Mouse (Mus musculus) liver, postnatal 0 days (tissue): ENCODE measurements around the gene Hltf. TPM values are rescaled to one million over a fixed set of nuclear protein-coding genes. Genes with fewer than 3 reads are reported as not detected.

Experiments
- ATAC-seq: fragments of 200-750 bp; cut with Nextera tagmentation; 2 replicates; pipeline ENCODE4 v1.8.0; 2017; ENCODE audit warnings: mild to moderate bottlenecking, moderate library complexity
- DNase-seq: peaks from one replicate; pipeline ENCODE4 v3.0.0-alpha.2; 2016
- H3K27ac ChIP-seq: fragments of 300-500 bp; sonication (generic); 2 replicates; pipeline ENCODE4 v1.5.1; 2014; ENCODE audit warnings: antibody characterized with exemption, moderate library complexity, mild to moderate bottlenecking, low read depth
- H3K27me3 ChIP-seq: fragments of 300-500 bp; sonication (generic); 2 replicates; pipeline ENCODE4 v1.6.1; 2014; ENCODE audit warnings: low read length, control low read depth, mixed read lengths; ENCODE audit not compliant: insufficient read depth
- H3K36me3 ChIP-seq: fragments of 300-500 bp; sonication (generic); replicated peaks from 2 replicates; pipeline ENCODE4 v1.6.1; 2014; ENCODE audit warnings: mild to moderate bottlenecking, control low read depth, low read length, moderate library complexity, mixed read lengths; ENCODE audit not compliant: insufficient read depth
- H3K4me1 ChIP-seq: fragments of 300-500 bp; sonication (generic); 2 replicates; pipeline ENCODE4 v1.6.1; 2014; ENCODE audit warnings: antibody characterized with exemption, mild to moderate bottlenecking, control low read depth; ENCODE audit not compliant: insufficient read depth
- H3K4me2 ChIP-seq: fragments of 300-500 bp; sonication (generic); 2 replicates; pipeline ENCODE4 v1.6.1; 2014; ENCODE audit warnings: low read depth, mild to moderate bottlenecking, low read length, moderate library complexity, mixed read lengths
- H3K4me3 ChIP-seq: fragments of 300-500 bp; sonication (generic); 2 replicates; pipeline ENCODE4 v1.5.1; 2014; ENCODE audit warnings: low read depth, low read length
- H3K9ac ChIP-seq: fragments of 300-500 bp; sonication (generic); replicated peaks from 2 replicates; pipeline ENCODE4 v1.6.1; 2014; ENCODE audit warnings: mild to moderate bottlenecking, moderate library complexity
- H3K9me3 ChIP-seq: fragments of 300-500 bp; sonication (generic); 2 replicates; pipeline ENCODE4 v1.6.1; 2016; ENCODE audit warnings: mild to moderate bottlenecking, control low read depth, low read length, mixed read lengths
- CTCF ChIP-seq: sonication (generic); IDR thresholded peaks from 2 replicates; pipeline ENCODE4 v1.5.1; 2016; ENCODE audit warnings: antibody characterized with exemption, low read depth
- EP300 ChIP-seq: IDR thresholded peaks from 2 replicates; pipeline ENCODE4 v1.6.1; 2016; ENCODE audit warnings: antibody characterized with exemption, low read depth, mild to moderate bottlenecking
- WGBS: fragments of 180-500 bp; shearing (Covaris S2); extraction: QIAGEN DNeasy Blood & Tissue Kit; methylation state at CpG from one replicate; pipeline ENCODE4 v1.1.7; 2014; ENCODE audit not compliant: insufficient replicate concordance; 5-methylcytosine and 5-hydroxymethylcytosine counted together
- polyA plus RNA-seq: library from polyadenylated mRNA; unstranded; fragments of >200 nt; fragmentation: Nextera tagmentation; extraction: Ambion mirVana; gene quantifications from 2 replicates; pipeline ENCODE4 v1.2.1, GENCODE M21; 2015

Hltf gene
- polyA plus RNA-seq, 1 experiment from 2014 or later, result 8.2 TPM

DNA sequence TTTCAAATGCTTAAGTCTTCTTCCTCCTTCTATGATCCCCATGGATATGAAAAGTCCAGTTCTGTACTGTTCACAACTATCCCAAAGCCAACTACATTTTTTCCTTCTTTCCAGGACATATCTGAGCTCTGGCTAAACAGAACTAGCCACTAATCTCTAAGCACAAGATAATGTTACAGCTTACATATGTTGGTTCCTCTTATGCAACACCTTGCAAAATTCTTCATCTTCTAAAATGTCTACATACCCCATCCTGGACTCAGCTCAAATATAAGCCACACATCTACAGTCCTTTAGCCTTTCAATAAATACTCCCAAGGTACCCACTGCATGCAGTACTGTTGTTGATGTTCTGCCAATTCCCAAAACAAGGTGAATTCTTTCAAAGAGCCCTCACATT is 31.1 kb upstream of the Hltf start:
- Histone ChIP-seq H3K4me2 (no peak overlapping the region), H3K27ac (peak overlapping the region; percentile 65), H3K9ac (no peak overlapping the region), H3K27me3 (no peaks in the 10 kb centered on the region), H3K36me3 (peaks cover 42% of the 10 kb centered on the region), H3K4me1 (0 out of 2 replicates have a peak, but pooled peaks cover 2% of the 10 kb centered on the region), H3K9me3 (no peaks in the 10 kb centered on the region), H3K4me3 (no peak overlapping the region)
- no peak for TF ChIP-seq EP300
- no peak for TF ChIP-seq CTCF
- DNase-seq (no peak), ATAC-seq (no peak)

DNA sequence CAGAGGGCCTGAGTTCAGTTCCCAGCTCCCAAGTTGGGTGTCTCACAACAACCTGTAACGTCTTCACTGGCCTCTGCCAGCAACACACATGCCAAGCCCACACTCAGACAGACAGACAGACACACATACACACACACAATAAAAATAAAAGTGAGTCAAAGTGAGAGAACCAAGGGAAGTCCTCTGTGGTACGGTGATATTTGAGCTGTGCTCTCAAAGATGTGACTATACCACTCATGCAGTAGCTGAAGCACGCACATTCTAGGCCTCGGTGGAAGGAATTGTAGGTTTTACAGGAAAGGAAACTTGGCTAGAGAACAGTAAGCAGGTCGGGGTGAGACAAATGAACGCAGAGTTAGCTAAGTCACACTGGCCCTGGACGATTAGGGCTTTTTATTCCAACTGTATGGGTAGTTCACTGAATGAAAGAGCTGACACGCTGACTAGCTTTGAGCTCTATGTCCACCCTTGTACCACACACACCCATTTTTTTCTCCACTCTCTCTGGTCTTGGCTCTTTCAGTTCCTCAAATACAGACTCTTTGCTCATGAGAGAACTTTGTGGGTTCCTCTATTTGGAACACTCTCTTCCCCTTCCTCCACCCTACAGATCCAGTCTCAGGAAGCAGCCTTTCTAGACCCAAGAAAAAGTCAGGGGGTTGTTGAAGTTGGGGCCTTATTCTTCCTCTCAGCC is 30.5 kb upstream of the Hltf start:
- 56% methylated on average over 8 of the region's 8 CpGs for WGBS
- Histone ChIP-seq H3K4me3 (no peak overlapping the region), H3K27me3 (no peaks in the 10 kb centered on the region), H3K27ac (peak overlapping the region; percentile 65), H3K36me3 (peaks cover 40% of the 10 kb centered on the region), H3K4me1 (0 out of 2 replicates have a peak, but pooled peaks cover 2% of the 10 kb centered on the region), H3K4me2 (no peak overlapping the region), H3K9ac (no peak overlapping the region), H3K9me3 (no peaks in the 10 kb centered on the region)
- ATAC-seq (peak; percentile 76), DNase-seq (no peak)
- TF ChIP-seq EP300 (no peak), CTCF (no peak)

GRCm38 (mm10) chr3:20027788-20028187 is 29.8 kb upstream of the Hltf start:
- Histone ChIP-seq H3K9ac (no peak overlapping the region), H3K4me2 (no peak overlapping the region), H3K36me3 (peaks cover 33% of the 10 kb centered on the region), H3K27ac (peak overlapping the region; percentile 55), H3K4me1 (0 out of 2 replicates have a peak, but pooled peaks cover 2% of the 10 kb centered on the region), H3K9me3 (no peaks in the 10 kb centered on the region), H3K4me3 (no peak overlapping the region), H3K27me3 (no peaks in the 10 kb centered on the region)
- ATAC-seq, result no peak
- 81% methylated on average over 5 of the region's 5 CpGs for WGBS
- DNase-seq, result no peak
- TF ChIP-seq CTCF (no peak), EP300 (no peak)

DNA sequence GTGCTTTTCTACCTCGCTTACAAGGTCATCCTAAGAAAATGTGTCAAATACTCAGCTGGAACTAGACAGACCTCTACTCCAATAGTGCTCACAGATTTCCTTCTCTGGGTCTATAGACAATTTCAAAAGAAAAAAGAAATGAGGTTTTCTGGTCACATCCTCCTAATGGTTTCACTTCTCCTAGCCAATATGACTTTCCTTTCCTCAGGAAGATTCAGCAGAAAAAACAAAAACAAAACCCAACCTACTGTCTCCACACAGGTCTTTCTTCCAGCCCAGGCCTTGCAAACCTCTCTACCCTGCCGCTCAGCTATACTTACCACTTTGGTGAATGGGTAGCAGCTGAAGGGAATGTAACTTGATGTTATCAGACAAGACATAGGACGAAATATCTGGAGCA is 29.0 kb upstream of the Hltf start:
- ATAC-seq (no peak), DNase-seq (no peak)
- Histone ChIP-seq H3K9ac (no peak overlapping the region), H3K9me3 (no peaks in the 10 kb centered on the region), H3K27ac (0 out of 2 replicates have a peak overlapping the region, but pooled peaks have one; percentile 55), H3K4me1 (peaks cover 4% of the 10 kb centered on the region), H3K4me3 (no peak overlapping the region), H3K4me2 (no peak overlapping the region), H3K27me3 (no peaks in the 10 kb centered on the region), H3K36me3 (peaks cover 25% of the 10 kb centered on the region)
- WGBS, result 79% methylated on average over 3 of the region's 3 CpGs
- TF ChIP-seq EP300 (no peak), CTCF (no peak)

GRCm38 (mm10) chr3:20030807-20031206 is 26.8 kb upstream of the Hltf start:
- H3K27ac ChIP-seq, result no peak overlapping the region
- H3K27me3 ChIP-seq, result no peaks in the 10 kb centered on the region
- peaks cover 14% of the 10 kb centered on the region for H3K36me3 ChIP-seq
- H3K4me2 ChIP-seq, result no peak overlapping the region
- TF ChIP-seq EP300, result no peak
- TF ChIP-seq CTCF, result no peak
- 80% methylated on average over 6 of the region's 6 CpGs for WGBS
- H3K9me3 ChIP-seq, result no peaks in the 10 kb centered on the region
- no peak overlapping the region for H3K4me3 ChIP-seq
- no peak overlapping the region for H3K9ac ChIP-seq
- DNase-seq (no peak), ATAC-seq (no peak)
- peaks cover 11% of the 10 kb centered on the region for H3K4me1 ChIP-seq

DNA sequence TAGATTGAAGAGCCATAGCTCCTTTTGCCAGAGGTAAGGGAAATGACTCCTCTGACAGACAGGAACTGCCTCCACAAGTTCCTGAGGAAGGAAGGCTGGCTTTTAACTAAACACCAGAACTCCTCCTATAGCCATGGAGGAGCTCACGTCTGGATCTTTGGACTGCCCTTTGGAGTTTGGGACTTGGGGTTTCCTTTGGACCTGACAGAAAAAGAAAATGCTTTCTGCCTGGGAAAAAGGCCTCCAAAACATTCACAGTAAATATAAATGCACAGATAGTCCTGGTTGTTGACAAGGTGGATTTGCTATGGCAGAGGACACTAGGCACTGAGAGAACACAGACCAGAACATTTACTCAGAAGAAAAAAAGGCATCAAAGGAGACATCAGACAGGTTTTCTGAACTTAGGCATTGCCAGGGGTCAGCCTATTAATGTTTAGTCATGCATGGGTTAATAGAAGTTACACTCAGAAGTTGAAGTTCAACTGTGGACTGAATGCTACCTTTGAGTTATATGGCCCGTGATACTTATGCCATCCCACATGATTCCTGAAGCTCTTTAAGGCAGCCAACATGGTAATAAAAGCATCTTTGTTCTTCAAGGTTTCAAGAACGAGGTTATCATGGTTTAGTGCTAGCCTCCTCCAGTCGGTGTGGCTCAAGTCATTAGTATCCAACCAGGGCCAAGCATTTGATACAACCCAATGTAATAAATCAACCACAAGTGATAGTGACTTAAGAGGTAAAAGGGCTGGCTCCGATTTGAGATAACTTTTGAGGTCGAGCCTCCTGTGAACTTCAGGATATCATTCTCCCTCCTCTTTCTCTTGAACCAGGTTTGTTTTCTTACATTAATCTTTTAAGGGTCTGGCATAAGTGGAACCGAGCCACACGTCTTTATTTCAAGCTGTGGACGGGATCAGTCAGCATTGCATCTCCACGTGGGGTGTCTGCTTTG is 23.6 kb upstream of the Hltf start:
- Histone ChIP-seq H3K4me3 (peak overlapping the region; percentile 60), H3K36me3 (peaks cover 2% of the 10 kb centered on the region; the same call in 1 of the 2 replicates), H3K27me3 (no peaks in the 10 kb centered on the region), H3K4me1 (peaks cover 9% of the 10 kb centered on the region), H3K4me2 (peak overlapping the region; percentile 74), H3K9me3 (no peaks in the 10 kb centered on the region), H3K9ac (peak overlapping the region; percentile 61), H3K27ac (peak overlapping the region; percentile 80)
- DNase-seq (no peak), ATAC-seq (no peak)
- 12% methylated on average over 10 of the region's 10 CpGs for WGBS
- TF ChIP-seq EP300, result no peak
- TF ChIP-seq CTCF, result no peak
